Mouse (Mus musculus) hindbrain, embryonic 15.5 days (tissue): ENCODE data around the gene Cited1. TPM values are rescaled to one million over a fixed set of nuclear protein-coding genes. Genes with fewer than 3 reads are reported as not detected.
"Not testable (repeated sequence)": the region's sequence is repeated elsewhere in the genome, so short reads cannot be mapped to it uniquely, and the experiment has no call there.

Source experiments
- ATAC-seq: fragments of 200-750 bp; cut with Nextera tagmentation; 2 replicates; pipeline ENCODE4 v1.8.0; 2017; ENCODE audit warnings: low read depth, moderate number of reproducible peaks, moderate TSS enrichment; ENCODE audit not compliant: low FRiP score
- H3K27ac ChIP-seq: fragments of 300-500 bp; sonication (generic); replicated peaks from 2 replicates; pipeline ENCODE4 v1.5.1; 2015; ENCODE audit warnings: mild to moderate bottlenecking, inconsistent platforms
- H3K27me3 ChIP-seq: fragments of 300-500 bp; sonication (generic); 2 replicates; pipeline ENCODE4 v1.6.1; 2015; ENCODE audit warnings: control low read depth, inconsistent platforms
- H3K36me3 ChIP-seq: fragments of 300-500 bp; sonication (generic); 2 replicates; pipeline ENCODE4 v1.6.1; 2015; ENCODE audit warnings: control low read depth, inconsistent platforms
- H3K4me1 ChIP-seq: fragments of 300-500 bp; sonication (generic); replicated peaks from 2 replicates; pipeline ENCODE4 v1.6.1; 2015; ENCODE audit warnings: control low read depth, inconsistent platforms
- H3K4me2 ChIP-seq: fragments of 300-500 bp; sonication (generic); 2 replicates; pipeline ENCODE4 v1.6.1; 2015; ENCODE audit warnings: moderate library complexity, mild to moderate bottlenecking, inconsistent platforms
- H3K4me3 ChIP-seq: fragments of 300-500 bp; sonication (generic); 2 replicates; pipeline ENCODE4 v1.5.1; 2015; ENCODE audit warnings: mild to moderate bottlenecking, inconsistent platforms
- H3K9ac ChIP-seq: fragments of 300-500 bp; sonication (generic); 2 replicates; pipeline ENCODE4 v1.6.1; 2015; ENCODE audit warnings: inconsistent platforms
- H3K9me3 ChIP-seq: fragments of 300-500 bp; sonication (generic); 2 replicates; pipeline ENCODE4 v1.6.1; 2016; ENCODE audit warnings: control low read depth, inconsistent platforms
- WGBS: fragments of 180-500 bp; shearing (Covaris S2); methylation state at CpG from one replicate; pipeline ENCODE4 v1.1.7; 2015; 5-methylcytosine and 5-hydroxymethylcytosine counted together
- polyA plus RNA-seq: library from polyadenylated mRNA; unstranded; fragments of >200 nt; fragmentation: Nextera tagmentation; extraction: Ambion mirVana; gene quantifications from 2 replicates; pipeline ENCODE4 v1.2.1, GENCODE M21; 2015

Gene Cited1
- 14.0 and 16.7 TPM in 2 replicates for polyA plus RNA-seq

- Histone ChIP-seq H3K27ac (peak within 1 kb of the TSS; percentile 64), H3K9me3 (no peaks in the 10 kb centered on the region), H3K4me2 (peak within 1 kb of the TSS; percentile 81), H3K9ac (peak within 1 kb of the TSS; percentile 43), H3K4me1 (peaks cover 9% of the 10 kb centered on the region), H3K4me3 (peak within 1 kb of the TSS; percentile 57), H3K27me3 (peaks cover 24% of the 10 kb centered on the region), H3K36me3 (no peaks in the 10 kb centered on the region)
- ATAC-seq, result peak; percentile 96
- WGBS, result 17% methylated on average over 44 of the region's 44 CpGs
Measured at GRCm38 (mm10) chrX:102251937-102252860, at the start of gene Cited1. Gene Cited1, minus strand, starts transcription at chrX:102252181.

DNA sequence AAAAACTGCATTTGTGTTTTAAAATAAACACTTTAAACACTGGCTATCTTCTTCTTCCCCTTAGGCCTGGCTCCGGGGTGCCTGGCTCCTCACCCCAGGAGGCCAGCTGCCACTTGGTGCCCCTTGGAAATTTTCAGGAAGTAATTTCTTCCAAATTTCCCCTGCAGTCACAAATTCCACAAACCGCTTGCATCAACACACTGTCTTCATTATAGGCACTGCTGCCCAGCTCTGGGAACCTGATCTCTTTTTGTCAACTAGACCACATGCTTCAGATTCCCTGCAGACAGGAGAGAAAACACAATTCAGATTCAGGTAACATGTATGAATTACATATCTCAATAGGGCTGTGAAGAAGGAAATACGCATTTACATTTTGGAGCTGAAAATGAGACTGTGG is 32.9 kb upstream of the Cited1 start:
- Histone ChIP-seq H3K27ac (no peak overlapping the region), H3K9me3 (no peaks in the 10 kb centered on the region), H3K9ac (no peak overlapping the region), H3K27me3 (peaks cover 4% of the 10 kb centered on the region; the same call in 1 of the 2 replicates), H3K36me3 (no peaks in the 10 kb centered on the region), H3K4me2 (no peak overlapping the region), H3K4me1 (no peaks in the 10 kb centered on the region), H3K4me3 (no peak overlapping the region)
- WGBS, result 87% methylated on average over 3 of the region's 3 CpGs
- ATAC-seq, result no peak

- no peak for ATAC-seq
- 83% methylated on average over 14 of the region's 14 CpGs for WGBS
Measured at GRCm38 (mm10) chrX:102262620-102263345, 10.8 kb upstream of the Cited1 start.

GRCm38 (mm10) chrX:102259772-102260171 is 7.8 kb upstream of the Cited1 start:
- WGBS, result 89% methylated on average over 4 of the region's 4 CpGs
- H3K4me3 ChIP-seq, result no peak overlapping the region
- no peaks in the 10 kb centered on the region for H3K9me3 ChIP-seq
- ATAC-seq, result no peak
- no peak overlapping the region for H3K9ac ChIP-seq
- no peak overlapping the region for H3K27ac ChIP-seq
- no peak overlapping the region for H3K4me2 ChIP-seq
- no peaks in the 10 kb centered on the region for H3K27me3 ChIP-seq
- no peaks in the 10 kb centered on the region for H3K4me1 ChIP-seq
- no peaks in the 10 kb centered on the region for H3K36me3 ChIP-seq

More at GRCm38 (mm10) chrX:102262620-102263345, 10.8 kb upstream of the Cited1 start:
- Histone ChIP-seq H3K27me3 (no peaks in the 10 kb centered on the region), H3K9ac (no peak overlapping the region), H3K9me3 (no peaks in the 10 kb centered on the region), H3K27ac (no peak overlapping the region), H3K4me1 (no peaks in the 10 kb centered on the region), H3K4me2 (no peak overlapping the region), H3K36me3 (no peaks in the 10 kb centered on the region), H3K4me3 (no peak overlapping the region)

DNA sequence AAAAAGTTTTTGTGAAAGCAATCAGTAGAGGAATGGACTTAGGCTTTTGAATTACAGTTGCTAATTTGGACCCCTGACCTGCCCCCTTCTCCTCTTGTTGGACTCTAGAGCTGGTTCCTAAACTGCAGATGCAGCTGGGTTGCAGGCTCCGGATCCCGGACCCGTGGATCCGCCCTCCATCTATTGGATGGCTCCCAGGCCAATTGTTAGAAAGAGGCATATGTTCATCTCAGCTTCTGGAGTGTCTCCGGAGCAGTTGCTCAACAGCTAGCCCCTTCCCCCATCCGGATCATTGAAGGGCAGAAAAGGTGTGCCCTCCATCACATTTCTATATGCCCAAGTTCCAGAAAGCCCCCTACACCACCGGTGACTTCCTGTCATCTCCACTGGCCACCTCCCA is 1.9 kb upstream of the Cited1 start:
- ATAC-seq, result peak; percentile 27; the same call in 1 of the 2 replicates
- 17% methylated on average over 7 of the region's 7 CpGs for WGBS
- Histone ChIP-seq H3K4me3 (peak overlapping the region; percentile 32), H3K4me1 (peaks cover 9% of the 10 kb centered on the region), H3K4me2 (peak overlapping the region; percentile 81), H3K27ac (no peak overlapping the region), H3K27me3 (peaks cover 15% of the 10 kb centered on the region), H3K9ac (no peak overlapping the region), H3K9me3 (no peaks in the 10 kb centered on the region), H3K36me3 (no peaks in the 10 kb centered on the region)

- peaks cover 26% of the 10 kb centered on the region for H3K27me3 ChIP-seq
Measured at GRCm38 (mm10) chrX:102251221-102251936, 602 bp downstream of the Cited1 start.

GRCm38 (mm10) chrX:102250891-102251170 is 1.1 kb downstream of the Cited1 start:
- WGBS, result 21% methylated on average over 23 of the region's 24 CpGs

More at GRCm38 (mm10) chrX:102251221-102251936, 602 bp downstream of the Cited1 start:
- Histone ChIP-seq H3K36me3 (no peaks in the 10 kb centered on the region), H3K4me1 (peaks cover 9% of the 10 kb centered on the region), H3K27ac (peak overlapping the region; percentile 64), H3K9ac (peak overlapping the region; percentile 43), H3K4me3 (peak overlapping the region; percentile 57), H3K9me3 (no peaks in the 10 kb centered on the region), H3K4me2 (peak overlapping the region; percentile 81)
- peak; percentile 65 for ATAC-seq
- 16% methylated on average over 53 of the region's 80 CpGs for WGBS

DNA sequence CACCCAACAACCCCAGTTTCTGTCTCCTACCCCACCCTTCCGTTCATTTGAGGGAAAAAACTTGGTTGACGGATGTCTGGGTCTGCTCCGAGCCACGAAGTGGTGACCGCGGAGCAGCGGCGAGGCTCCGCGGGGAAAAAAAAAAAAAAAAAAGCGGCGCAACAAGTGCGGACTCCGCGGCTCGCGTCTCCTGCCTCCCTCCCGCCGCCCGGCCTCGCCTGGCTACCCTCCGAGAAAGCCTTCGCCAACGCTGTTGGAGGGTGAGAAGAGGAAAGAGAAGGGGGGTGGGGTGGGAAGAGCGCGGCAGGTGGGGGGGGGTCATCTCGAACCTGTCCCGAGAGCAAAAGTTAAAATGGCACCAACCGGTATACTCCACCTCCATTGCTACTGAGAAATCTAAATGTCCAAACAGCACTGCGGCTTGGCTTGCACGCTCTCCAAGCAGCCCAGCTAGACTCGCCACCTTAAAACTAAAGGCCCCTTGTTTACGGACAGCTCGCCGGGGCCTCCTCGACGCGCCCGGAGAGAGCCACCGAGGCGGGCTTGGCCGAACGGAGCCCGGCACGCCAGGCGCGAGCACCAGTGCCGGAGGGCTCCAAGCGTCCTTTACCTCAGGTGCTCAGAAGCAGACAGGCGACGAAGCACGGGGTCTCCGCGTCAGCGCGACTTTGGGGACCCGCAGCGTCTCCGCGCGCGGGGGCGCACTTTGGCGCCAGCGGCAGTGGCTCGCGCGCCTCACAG is 1.7 kb downstream of the Cited1 start:
- Histone ChIP-seq H3K36me3 (no peaks in the 10 kb centered on the region), H3K27ac (no peak overlapping the region), H3K9ac (peak overlapping the region; percentile 27; the same call in 1 of the 2 replicates), H3K4me3 (peak overlapping the region; percentile 57), H3K4me2 (peak overlapping the region; percentile 81), H3K9me3 (no peaks in the 10 kb centered on the region), H3K4me1 (peaks cover 9% of the 10 kb centered on the region), H3K27me3 (peaks cover 29% of the 10 kb centered on the region)
- ATAC-seq, result no peak
- 25% methylated on average over 66 of the region's 68 CpGs for WGBS

More at GRCm38 (mm10) chrX:102250891-102251170, 1.1 kb downstream of the Cited1 start:
- no peak for ATAC-seq
- Histone ChIP-seq H3K9ac (0 out of 2 replicates have a peak overlapping the region, but pooled peaks have one; percentile 43), H3K4me2 (peak overlapping the region; percentile 81), H3K27me3 (peaks cover 29% of the 10 kb centered on the region), H3K4me3 (peak overlapping the region; percentile 57), H3K36me3 (no peaks in the 10 kb centered on the region), H3K9me3 (no peaks in the 10 kb centered on the region), H3K4me1 (peaks cover 9% of the 10 kb centered on the region), H3K27ac (no peak overlapping the region)

DNA sequence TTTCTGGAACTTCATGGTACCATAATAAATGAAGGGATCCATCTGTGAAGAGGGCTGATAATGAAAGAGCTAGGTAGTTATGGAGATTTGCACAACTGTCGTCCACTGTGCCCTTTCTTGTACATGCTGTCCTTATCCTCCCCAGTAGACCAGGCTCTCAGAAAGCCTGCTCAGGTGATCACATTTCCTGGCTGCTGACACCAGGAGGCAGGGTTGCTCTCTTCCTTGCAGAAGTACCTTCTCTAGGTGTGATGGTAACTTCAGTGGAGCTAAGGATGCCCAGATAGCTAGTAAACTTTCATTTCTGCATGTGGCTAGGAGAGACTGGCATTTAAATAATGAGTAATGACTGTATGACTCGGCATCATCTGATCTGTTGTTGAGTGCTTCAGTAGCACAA is 7.6 kb downstream of the Cited1 start:
- no peaks in the 10 kb centered on the region for H3K9me3 ChIP-seq
- H3K27me3 ChIP-seq, result peaks cover 27% of the 10 kb centered on the region
- H3K9ac ChIP-seq, result no peak overlapping the region
- ATAC-seq, result no peak
- H3K4me3 ChIP-seq, result no peak overlapping the region
- no peak overlapping the region for H3K27ac ChIP-seq
- H3K36me3 ChIP-seq, result no peaks in the 10 kb centered on the region
- H3K4me1 ChIP-seq, result no peaks in the 10 kb centered on the region
- WGBS, result 77% methylated on average over 2 of the region's 2 CpGs
- no peak overlapping the region for H3K4me2 ChIP-seq

DNA sequence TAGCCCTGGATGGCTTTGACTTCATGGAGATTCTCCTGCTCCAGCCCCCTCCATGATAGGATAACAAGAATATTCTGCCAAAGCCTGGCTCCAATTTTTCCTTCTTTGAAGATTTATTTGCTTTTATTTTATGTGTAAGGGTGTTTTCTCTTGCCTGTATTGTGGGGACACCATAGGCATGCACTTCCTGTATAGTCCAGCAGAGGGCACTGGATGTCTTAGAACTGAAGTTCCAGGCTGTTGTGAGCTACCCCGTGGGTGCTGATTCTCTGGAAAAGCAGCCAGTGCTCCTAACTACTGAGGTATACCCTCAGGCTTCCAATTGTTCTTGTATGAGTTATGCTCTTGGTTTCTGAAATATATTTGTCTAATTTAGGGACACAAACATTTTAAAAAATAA is 32.9 kb downstream of the Cited1 start:
- WGBS, result 29% methylated on average over 1 of the region's 1 CpGs
- no peak overlapping the region for H3K27ac ChIP-seq
- no peak for ATAC-seq

DNA sequence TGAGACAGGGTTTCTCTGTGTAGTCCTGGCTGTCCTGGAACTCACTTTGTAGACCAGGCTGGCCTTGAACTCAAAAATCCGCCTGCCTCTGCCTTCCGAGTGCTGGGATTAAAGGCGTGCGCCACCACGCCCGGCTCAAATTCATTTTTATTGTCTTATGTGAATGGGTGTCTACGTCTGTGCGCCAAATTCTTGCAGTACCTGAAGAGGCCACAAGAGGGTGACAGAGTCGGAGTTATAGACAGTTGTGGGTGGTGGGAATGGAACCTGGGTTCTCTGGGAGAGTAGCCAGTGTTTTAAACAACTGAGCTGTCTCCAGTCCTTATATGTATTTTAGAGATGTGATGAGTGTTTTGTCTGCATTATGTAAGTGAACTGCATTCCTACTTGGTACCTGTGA is 36.6 kb downstream of the Cited1 start:
- H3K27ac ChIP-seq, H3K36me3 ChIP-seq, H3K4me3 ChIP-seq, H3K4me1 ChIP-seq, H3K4me2 ChIP-seq, H3K9ac ChIP-seq, H3K9me3 ChIP-seq, ATAC-seq, H3K27me3 ChIP-seq: not testable (repeated sequence)
- WGBS, result 34% methylated on average over 9 of the region's 9 CpGs

More for the DNA sequence above, 32.9 kb downstream of the Cited1 start:
- H3K9ac ChIP-seq, result no peak overlapping the region
- no peaks in the 10 kb centered on the region for H3K4me1 ChIP-seq
- H3K27me3 ChIP-seq, result no peaks in the 10 kb centered on the region
- no peaks in the 10 kb centered on the region for H3K9me3 ChIP-seq
- no peak overlapping the region for H3K4me2 ChIP-seq
- no peaks in the 10 kb centered on the region for H3K36me3 ChIP-seq
- H3K4me3 ChIP-seq, result no peak overlapping the region
